Mouse (Mus musculus): ENCODE measurements around the gene Amer3. TPM values are rescaled to one million over a fixed set of nuclear protein-coding genes. Genes with fewer than 3 reads are reported as not detected.
"Not testable (repeated sequence)": the region's sequence is repeated elsewhere in the genome, so short reads cannot be mapped to it uniquely, and the experiment has no call there.

The Amer3 gene
- polyA plus RNA-seq, 1 experiment: not detected

DNA sequence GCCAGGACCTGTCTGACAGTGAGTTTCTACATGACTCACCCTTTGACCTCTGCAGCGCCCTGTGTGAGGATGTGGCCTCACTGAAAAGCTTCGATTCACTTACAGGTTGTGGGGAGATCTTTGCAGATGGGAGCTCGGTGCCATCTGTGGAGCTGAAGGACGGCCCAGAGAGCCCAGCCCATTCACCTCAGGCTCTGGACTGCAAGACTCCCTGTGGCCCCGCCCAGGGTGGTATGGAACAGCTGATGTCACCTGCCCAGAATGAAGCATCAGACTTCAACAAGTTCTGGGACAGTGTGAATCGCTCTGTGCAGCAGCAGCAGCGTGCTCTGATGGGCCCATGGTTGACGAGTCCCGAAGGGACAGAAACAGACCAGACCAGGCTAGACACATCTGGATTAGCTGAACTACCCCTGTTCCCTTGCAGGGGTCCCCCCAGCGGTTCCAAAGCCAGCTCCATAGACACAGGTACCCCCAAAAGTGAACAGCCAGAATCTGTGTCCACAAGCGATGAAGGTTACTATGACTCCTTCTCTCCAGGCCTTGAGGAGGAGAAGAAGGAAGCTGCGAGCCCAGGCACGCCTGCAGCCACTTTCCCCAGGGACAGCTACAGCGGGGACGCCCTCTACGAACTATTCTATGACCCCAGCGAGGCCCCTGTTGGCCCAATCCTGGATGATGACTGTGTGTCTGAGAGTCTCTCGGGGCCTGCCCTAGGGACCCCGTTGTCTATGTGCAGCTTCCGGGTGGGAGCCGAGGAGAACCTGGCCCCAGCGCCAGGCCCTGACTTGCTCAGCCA is 8.0 kb downstream of the Amer3 start:
- TF ChIP-seq POLR2A (IDR thresholded peaks at IDR 0.05; ENCODE audit: borderline replicate concordance, low read depth, low read length) (no peak), CTCF (IDR thresholded peaks at IDR 0.05; ENCODE audit: low read depth, low read length) (no peak)
- H3K4me1 ChIP-seq (ENCODE audit: control insufficient read depth, insufficient read depth, low read length): no peaks in the 10 kb centered on the region
- H3K4me3 ChIP-seq (ENCODE audit: insufficient read depth, low read length): no peak overlapping the region
- no peak overlapping the region for H3K27ac ChIP-seq (ENCODE audit: insufficient read depth, low read depth, low read length)

DNA sequence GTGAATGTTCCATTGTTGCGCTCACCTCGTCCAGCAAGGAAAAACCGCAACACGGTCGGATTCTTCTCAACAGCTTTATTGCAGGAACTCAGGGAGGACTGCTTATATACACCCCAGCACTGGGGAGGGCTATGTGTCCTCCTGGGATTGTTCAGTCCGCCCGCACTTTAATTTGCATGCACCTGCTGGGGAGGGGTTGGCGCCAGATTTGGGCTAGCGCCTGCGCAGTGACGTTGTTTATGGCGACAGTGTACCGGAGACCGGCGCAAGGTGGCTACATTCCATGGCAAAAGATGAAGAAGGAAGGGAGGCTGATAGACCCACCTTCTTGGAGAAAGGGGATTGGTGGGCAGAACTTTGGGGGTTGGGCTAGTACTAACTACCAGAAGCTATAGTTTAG is 20.5 kb downstream of the Amer3 start:
- H3K4me3 ChIP-seq (ENCODE audit: insufficient read depth, low read length): no peak overlapping the region
- TF ChIP-seq POLR2A (IDR thresholded peaks at IDR 0.05; ENCODE audit: borderline replicate concordance, low read depth, low read length): no peak
- TF ChIP-seq CTCF (IDR thresholded peaks at IDR 0.05; ENCODE audit: low read depth, low read length): no peak
- no peaks in the 10 kb centered on the region for H3K4me1 ChIP-seq (ENCODE audit: control insufficient read depth, insufficient read depth, low read length)
- no peak overlapping the region for H3K27ac ChIP-seq (ENCODE audit: insufficient read depth, low read depth, low read length)

DNA sequence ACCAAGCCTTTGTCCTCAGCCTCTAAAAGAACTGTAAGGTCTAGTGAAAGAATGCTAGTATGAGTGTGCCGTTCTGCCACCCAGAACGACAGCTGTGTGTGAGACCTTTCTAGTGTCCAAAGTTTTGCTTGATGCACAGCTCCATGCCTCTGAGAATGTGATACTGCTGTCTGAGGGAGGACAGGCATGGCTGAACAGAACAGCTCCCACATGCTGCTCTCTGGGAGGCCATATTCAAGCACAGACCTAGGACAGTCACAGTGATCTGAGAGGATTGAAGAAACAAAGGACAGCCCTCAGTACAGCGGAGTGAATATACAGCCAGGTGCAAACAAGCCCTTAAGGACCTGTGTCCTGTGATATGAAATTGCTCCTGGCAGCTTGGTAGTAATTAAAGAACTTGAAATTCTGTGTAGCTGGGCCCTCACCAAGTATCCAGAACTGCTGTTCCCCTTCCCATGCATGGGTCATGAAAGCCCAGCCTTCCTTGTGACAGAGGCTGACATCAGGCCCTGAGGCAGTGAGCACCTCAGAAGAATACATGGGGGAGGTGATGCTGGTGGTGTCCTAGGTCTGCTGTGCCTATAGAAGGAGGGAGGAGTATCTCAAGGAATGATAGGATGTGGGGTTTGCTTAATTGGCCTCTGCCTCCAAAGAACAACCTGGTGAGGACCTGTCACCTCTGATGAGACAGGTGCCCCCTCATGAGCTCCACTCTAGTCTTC is 22.0 kb downstream of the Amer3 start:
- H3K4me3 ChIP-seq (ENCODE audit: insufficient read depth, low read length): no peak overlapping the region
- no peaks in the 10 kb centered on the region for H3K4me1 ChIP-seq (ENCODE audit: control insufficient read depth, insufficient read depth, low read length)
- no peak overlapping the region for H3K27ac ChIP-seq (ENCODE audit: insufficient read depth, low read depth, low read length)
- no peak for TF ChIP-seq POLR2A (IDR thresholded peaks at IDR 0.05; ENCODE audit: borderline replicate concordance, low read depth, low read length)
- no peak for TF ChIP-seq CTCF (IDR thresholded peaks at IDR 0.05; ENCODE audit: low read depth, low read length)

GRCm38 (mm10) chr1:34602363-34602762 is 22.9 kb downstream of the Amer3 start:
- H3K4me1 ChIP-seq (ENCODE audit: control insufficient read depth, insufficient read depth, low read length): no peaks in the 10 kb centered on the region
- H3K4me3 ChIP-seq (ENCODE audit: insufficient read depth, low read length): no peak overlapping the region
- H3K27ac ChIP-seq (ENCODE audit: insufficient read depth, low read depth, low read length): no peak overlapping the region
- peak; percentile 89 for TF ChIP-seq CTCF (IDR thresholded peaks at IDR 0.05; ENCODE audit: low read depth, low read length)
- TF ChIP-seq POLR2A (IDR thresholded peaks at IDR 0.05; ENCODE audit: borderline replicate concordance, low read depth, low read length): no peak

DNA sequence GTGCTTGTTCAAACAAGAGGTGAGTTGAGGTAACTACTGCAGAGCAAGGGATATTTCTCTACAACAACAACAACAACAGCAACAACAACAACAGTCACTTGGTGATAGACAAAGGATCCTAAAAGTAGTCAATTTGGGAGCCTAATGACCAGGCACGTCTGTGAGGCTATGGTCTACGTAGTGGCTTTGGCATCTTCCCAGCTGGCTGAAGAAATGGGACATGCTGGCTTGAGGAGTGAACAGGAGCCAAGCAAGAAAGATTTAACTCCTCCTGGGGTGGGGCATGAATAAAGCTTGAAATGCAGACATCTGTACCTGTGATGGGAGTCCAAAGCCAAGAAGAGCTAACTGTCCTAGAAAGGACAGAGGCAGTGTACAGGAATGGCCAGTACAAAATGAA is 34.3 kb downstream of the Amer3 start:
- Histone ChIP-seq H3K4me1 (ENCODE audit: control insufficient read depth, insufficient read depth, low read length) (no peaks in the 10 kb centered on the region), H3K4me3 (ENCODE audit: insufficient read depth, low read length) (no peak overlapping the region), H3K27ac (ENCODE audit: insufficient read depth, low read depth, low read length) (no peak overlapping the region)
- TF ChIP-seq CTCF (IDR thresholded peaks at IDR 0.05; ENCODE audit: low read depth, low read length) (no peak), POLR2A (IDR thresholded peaks at IDR 0.05; ENCODE audit: borderline replicate concordance, low read depth, low read length) (no peak)

DNA sequence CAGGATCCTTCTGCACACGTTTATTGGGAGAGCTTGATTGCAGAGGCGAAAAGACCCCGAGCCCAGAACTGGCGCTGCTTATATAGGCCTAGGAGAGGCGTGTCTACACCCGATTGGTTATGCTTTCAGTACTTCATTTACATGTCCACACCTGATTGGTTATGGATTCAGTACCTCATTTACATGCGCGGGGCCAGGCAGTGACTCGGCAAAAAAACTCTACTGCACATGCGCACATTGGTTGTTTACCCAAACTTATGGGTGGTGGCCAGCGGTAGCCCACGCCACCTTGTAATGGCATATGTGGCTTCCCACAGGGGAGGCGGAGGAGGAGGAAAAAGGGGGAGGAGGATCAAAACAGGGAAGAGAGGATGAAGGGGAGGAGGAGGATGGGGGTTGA is 40.7 kb downstream of the Amer3 start:
- not testable (repeated sequence) for H3K27ac ChIP-seq (ENCODE audit: insufficient read depth, low read depth, low read length); H3K4me1 ChIP-seq (ENCODE audit: control insufficient read depth, insufficient read depth, low read length); H3K4me3 ChIP-seq (ENCODE audit: insufficient read depth, low read length)

DNA sequence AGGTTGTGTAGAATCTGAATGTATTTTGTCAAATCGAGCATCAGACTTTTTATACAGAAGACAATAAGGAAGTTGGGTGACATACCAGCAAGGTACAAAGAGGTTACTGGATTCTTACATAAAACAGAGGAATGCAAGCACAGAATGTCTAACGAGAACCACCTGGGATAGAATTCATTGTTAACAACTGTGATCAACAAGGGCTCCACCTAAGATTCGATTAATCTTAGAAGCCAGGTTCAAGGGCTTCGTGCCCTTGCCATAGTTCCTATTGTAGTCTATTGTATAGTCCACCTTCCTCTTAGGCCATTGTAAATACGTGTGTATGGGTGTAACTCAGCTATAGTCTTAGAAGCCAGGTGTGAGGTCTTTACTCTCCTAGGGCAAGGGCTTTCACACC is 41.3 kb downstream of the Amer3 start:
- not testable (repeated sequence) for H3K4me3 ChIP-seq (ENCODE audit: insufficient read depth, low read length); H3K4me1 ChIP-seq (ENCODE audit: control insufficient read depth, insufficient read depth, low read length); H3K27ac ChIP-seq (ENCODE audit: insufficient read depth, low read depth, low read length)

- no peak overlapping the region for H3K27ac ChIP-seq (ENCODE audit: insufficient read depth, low read depth, low read length)
- no peaks in the 10 kb centered on the region for H3K4me1 ChIP-seq (ENCODE audit: control insufficient read depth, insufficient read depth, low read length)
- no peak overlapping the region for H3K4me3 ChIP-seq (ENCODE audit: insufficient read depth, low read length)
- TF ChIP-seq POLR2A (IDR thresholded peaks at IDR 0.05; ENCODE audit: borderline replicate concordance, low read depth, low read length) (no peak), CTCF (IDR thresholded peaks at IDR 0.05; ENCODE audit: low read depth, low read length) (no peak)
Observed at GRCm38 (mm10) chr1:34635711-34636110, 56.3 kb downstream of the Amer3 start.

Other genes with a start within 250 kb of the Amer3 start
- gene Ccdc115, start 140.0 kb upstream of the Amer3 start, polyA plus RNA-seq (2012; ENCODE audit: insufficient read depth, insufficient read length, missing spikeins): 44.1 and 44.5 TPM in 2 replicates
- gene Imp4, start 139.8 kb upstream of the Amer3 start, polyA plus RNA-seq (2012; ENCODE audit: insufficient read depth, insufficient read length, missing spikeins): 35.3 and 40.9 TPM in 2 replicates
- gene Ptpn18, start 119.9 kb upstream of the Amer3 start, polyA plus RNA-seq (2012; ENCODE audit: insufficient read depth, insufficient read length, missing spikeins): 145 and 150 TPM in 2 replicates
- not detected in 2 replicates for gene Prss39, start 81.2 kb upstream of the Amer3 start, polyA plus RNA-seq (2012; ENCODE audit: insufficient read depth, insufficient read length, missing spikeins)
- gene Cfc1, start 44.0 kb upstream of the Amer3 start, polyA plus RNA-seq (2012; ENCODE audit: insufficient read depth, insufficient read length, missing spikeins): not detected in 2 replicates
- not detected in 2 replicates for gene Prss40, start 18.7 kb upstream of the Amer3 start, polyA plus RNA-seq (2012; ENCODE audit: insufficient read depth, insufficient read length, missing spikeins)